Comparison of ENCODE assay signal across 23 mouse cellular contexts in the genomic region with DNA sequence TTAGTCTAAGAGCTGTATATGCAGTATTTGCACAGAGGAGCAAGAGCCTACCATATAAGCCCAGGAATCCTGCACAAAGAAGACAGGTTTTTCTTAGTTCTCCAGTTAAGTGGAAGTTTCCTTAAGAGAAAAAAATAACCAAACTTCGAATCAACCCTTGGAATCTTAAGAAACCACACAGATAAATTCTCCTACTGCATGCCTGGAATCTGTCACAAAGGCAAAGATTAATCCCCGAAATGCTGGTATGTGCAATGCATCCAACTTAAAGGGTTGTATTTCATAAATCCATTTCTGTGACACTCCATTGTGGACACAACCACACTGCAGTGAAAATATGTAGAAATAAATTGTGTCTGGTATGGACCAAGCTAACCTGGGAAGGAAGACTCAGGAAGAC.
"Had no signal": no experiment of that assay in that cellular context is flagged by ENCODE, and none has a peak within 500 bp of the region (broad histone marks: within the 10 kb centered on the region; RNA-seq: fewer than 3 reads in every experiment).

No protein-coding gene starts in this region.

- H3K27ac ChIP-seq: gastrocnemius, adult 2 months; heart, embryonic 10.5 days; hindbrain, embryonic 13.5 days; hindbrain, embryonic 15.5 days; hindbrain, postnatal 0 days; limb, embryonic 10.5 days; limb, embryonic 12.5 days; liver, embryonic 13.5 days; liver, embryonic 15.5 days had no signal

- ATAC-seq: hindbrain, postnatal 0 days; intestine, embryonic 16.5 days had no signal

- H3K4me2 ChIP-seq: heart, embryonic 12.5 days; hindbrain, embryonic 13.5 days; hindbrain, embryonic 15.5 days; limb, embryonic 12.5 days; liver, embryonic 11.5 days; liver, embryonic 13.5 days; liver, embryonic 15.5 days had no signal

- H3K4me3 ChIP-seq: gastrocnemius, adult 2 months; heart, embryonic 10.5 days; heart, embryonic 12.5 days; hindbrain, embryonic 13.5 days; hindbrain, embryonic 15.5 days; limb, embryonic 10.5 days; limb, embryonic 12.5 days; liver, embryonic 13.5 days; liver, embryonic 15.5 days had no signal

- H3K9ac ChIP-seq: heart, embryonic 12.5 days; hindbrain, embryonic 13.5 days; hindbrain, embryonic 15.5 days; limb, embryonic 12.5 days; liver, embryonic 13.5 days; liver, embryonic 15.5 days had no signal

- H3K27me3 ChIP-seq: hindbrain, embryonic 13.5 days; hindbrain, embryonic 15.5 days; limb, embryonic 12.5 days; liver, embryonic 13.5 days; liver, embryonic 15.5 days had no signal

- H3K36me3 ChIP-seq: heart, embryonic 10.5 days; heart, embryonic 12.5 days; hindbrain, embryonic 13.5 days; hindbrain, embryonic 15.5 days; limb, embryonic 10.5 days; limb, embryonic 12.5 days; liver, embryonic 13.5 days; liver, embryonic 15.5 days had no signal

- DNase-seq: gastrocnemius, adult 2 months; gastrocnemius, postnatal 10 days; gastrocnemius, postnatal 25 days; heart, adult 18-20 months; heart, postnatal 10 days; kidney, adult 18-20 months; kidney, adult 8-10 months; kidney, postnatal 14 days; kidney, postnatal 36 days; layer of hippocampus, adult 9-11 months; layer of hippocampus, postnatal 36 days; liver; liver, embryonic 13.5 days had no signal

- H3K9me3 ChIP-seq: heart, embryonic 10.5 days; heart, embryonic 12.5 days; hindbrain, embryonic 13.5 days; hindbrain, embryonic 15.5 days; limb, embryonic 10.5 days; limb, embryonic 12.5 days; liver, embryonic 13.5 days; liver, embryonic 15.5 days had no signal

- H3K4me1 ChIP-seq: heart, embryonic 10.5 days; heart, embryonic 12.5 days; hindbrain, embryonic 13.5 days; hindbrain, embryonic 15.5 days; limb, embryonic 10.5 days; limb, embryonic 12.5 days; liver, embryonic 13.5 days; liver, embryonic 15.5 days had no signal
